Mouse (Mus musculus) left cerebral cortex, adult 18-20 months (tissue): ENCODE measurements around the gene Fars2. TPM values are rescaled to one million over a fixed set of nuclear protein-coding genes. Genes with fewer than 3 reads are reported as not detected.
"Not testable (repeated sequence)": the region's sequence is repeated elsewhere in the genome, so short reads cannot be mapped to it uniquely, and the experiment has no call there.

Experiments used
- DNase-seq, 2 experiments: peaks; one replicate each; pipeline ENCODE4 v3.0.0; 2021 to 2022; ENCODE audit warnings: low spot score in 2 of 2, mixed read lengths in 1 of 2
- total RNA-seq, 2 experiments: library from RNA; stranded (reverse); gene quantifications; 2 replicates each; pipeline ENCODE4 v1.2.3; 2021

Gene Fars2
- total RNA-seq, 2 experiments from 2014 or later, result 39.5 to 43.8 TPM

DNA sequence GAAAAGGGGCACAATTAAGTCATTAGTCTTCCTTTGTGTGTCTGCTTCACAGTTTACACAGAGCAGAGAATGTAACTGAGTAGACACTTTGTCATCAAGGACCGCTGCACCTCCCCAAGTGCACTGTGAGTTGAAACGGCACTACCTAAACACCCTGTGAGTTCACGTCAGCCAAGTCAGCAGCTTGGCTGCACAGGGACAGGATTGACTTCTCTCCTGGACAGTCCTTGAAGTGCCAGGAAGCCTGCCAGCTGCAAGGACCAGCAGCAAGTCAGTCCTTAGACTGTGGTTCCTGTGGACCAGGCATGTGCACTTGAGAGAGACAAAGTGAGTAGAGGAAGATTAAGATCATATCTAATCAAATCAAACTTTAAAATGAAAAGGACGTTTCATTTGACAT, 330.7 kb downstream of the Fars2 start:
- no peak for DNase-seq

DNA sequence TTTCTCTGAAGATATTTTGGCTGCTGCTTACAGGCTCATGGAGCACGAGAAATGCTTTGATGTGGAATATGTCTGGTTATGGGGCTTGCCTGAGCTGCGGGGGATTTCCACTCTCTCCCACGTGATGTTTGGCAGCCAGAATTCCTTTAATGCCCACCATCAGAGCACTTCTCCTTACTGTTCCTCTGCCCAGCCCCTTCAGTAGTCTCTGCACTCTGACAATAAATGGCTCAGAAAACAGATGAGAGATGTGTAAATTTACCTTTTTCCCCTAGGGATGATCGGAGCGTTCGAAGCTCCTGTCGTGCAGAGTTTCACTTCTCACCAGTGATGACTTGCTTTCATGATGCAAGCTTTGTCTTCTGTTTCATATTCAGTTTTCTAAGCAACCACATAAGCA, 331.4 kb downstream of the Fars2 start:
- no peak for DNase-seq

DNA sequence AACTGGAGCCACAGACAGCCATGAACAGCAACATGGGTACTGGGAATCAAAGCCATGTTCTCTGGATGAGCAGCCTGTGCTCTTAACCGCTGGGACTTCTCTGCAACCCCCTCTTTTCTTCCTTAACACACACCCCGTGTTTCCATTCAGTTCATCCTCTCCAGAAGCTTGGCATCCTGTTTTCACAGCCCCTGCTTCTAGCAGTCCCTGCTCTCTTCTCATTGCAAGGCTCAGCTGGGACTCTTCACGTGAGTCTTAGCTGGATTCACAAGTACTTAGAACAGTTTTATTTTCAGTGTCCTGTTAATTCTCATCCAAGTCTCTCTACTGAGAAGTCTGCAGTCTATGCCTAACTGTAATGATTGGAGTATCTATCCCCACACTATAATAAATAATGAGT, 334.2 kb downstream of the Fars2 start:
- DNase-seq, result no peak

DNA sequence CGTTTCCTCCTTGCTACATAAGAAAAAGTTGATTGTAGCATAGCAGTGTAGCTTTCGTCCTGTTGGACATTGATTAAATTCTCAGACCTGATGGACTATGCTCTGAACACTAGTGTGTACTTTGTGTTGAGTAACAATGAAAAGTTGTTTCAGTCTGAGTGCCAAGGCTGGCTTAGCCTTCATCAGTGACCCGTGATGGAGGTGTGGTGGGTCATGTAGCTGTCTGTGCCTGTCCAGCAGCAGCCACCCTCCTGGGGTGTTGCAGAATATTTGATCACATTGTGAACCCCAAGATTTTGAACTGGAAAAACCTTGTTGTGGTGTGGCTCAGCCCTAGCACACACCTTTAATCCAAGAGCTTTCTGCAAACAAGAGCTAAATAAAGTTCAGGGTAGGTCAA, 343.3 kb downstream of the Fars2 start:
- no peak for DNase-seq

DNA sequence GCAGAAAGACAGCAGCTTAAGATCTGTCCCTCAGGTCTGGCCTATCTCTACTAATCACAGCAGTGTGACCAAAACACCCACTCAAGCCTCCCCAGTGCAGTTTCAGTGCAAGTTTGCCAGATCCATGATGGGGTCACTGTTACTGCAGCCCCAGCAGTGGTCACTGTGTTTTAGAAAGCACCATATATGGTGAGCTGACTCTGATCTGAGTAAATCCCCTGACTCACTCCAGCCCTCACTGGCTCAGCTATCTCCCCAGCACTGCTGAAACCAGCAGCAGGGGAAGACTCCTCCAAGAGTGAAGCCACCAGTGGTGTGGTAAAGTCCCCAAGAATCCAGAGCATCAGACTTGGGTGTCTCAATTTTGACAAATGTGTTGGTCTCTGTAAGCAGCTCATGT, 346.5 kb downstream of the Fars2 start:
- no peak for DNase-seq

DNA sequence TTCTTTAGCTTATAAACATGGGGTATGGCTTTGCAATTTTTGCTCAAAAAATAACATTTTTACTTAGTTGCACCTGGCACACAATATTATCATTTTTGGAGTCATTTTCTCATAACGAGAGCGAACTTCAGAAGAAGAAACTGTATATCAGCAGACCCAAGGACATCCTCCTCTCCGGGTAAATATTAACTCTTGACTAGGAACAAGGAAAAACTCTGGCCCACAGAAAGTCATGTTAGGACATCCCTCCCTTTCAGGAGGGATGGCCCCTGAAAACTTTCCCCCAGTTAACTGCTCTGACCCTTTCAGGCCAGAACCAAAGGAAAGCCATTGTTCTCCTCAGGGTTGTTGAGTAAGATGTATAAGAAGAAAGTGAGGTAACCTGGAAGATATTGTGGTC, 348.9 kb downstream of the Fars2 start:
- DNase-seq, result not testable (repeated sequence)

DNA sequence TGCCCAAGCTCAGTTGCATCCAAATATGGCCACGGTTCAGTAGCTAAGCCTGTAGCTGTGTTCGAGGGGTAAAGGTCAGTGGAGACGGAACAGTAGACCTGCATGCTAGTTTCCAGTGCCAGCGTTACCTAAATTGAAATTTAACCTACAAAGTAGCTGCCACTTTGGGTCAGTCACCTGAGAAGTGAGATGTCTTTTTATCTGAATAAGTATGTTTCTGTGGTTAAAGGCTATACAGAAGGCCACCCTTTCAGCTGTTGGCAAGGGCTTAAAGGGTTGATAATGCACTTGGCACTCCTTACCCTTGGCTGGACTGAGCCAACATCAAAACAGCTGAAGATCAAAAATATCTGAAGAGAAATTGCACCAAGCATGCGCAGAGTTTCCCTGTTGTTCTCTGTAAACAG, 349.3 kb downstream of the Fars2 start:
- no peak for DNase-seq

DNA sequence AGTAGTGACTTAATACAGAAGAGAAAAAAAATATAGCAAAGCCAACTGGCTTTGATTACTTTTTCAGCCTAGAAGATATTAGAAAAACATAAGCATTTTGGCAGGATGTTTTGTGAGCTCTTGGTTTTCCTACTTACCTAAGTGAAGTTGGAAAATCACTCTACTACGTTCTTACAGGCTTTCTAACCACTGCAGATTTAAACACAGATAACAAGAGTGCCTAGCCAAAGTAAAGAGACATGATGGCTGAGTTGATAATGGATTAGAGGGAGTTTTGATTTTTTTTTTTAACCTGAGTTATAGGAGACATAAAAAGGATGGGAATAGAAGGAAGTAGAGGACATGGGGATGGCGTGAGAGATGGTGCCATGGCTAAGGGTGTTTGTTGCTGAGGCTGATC, 350.6 kb downstream of the Fars2 start:
- no peak for DNase-seq

DNA sequence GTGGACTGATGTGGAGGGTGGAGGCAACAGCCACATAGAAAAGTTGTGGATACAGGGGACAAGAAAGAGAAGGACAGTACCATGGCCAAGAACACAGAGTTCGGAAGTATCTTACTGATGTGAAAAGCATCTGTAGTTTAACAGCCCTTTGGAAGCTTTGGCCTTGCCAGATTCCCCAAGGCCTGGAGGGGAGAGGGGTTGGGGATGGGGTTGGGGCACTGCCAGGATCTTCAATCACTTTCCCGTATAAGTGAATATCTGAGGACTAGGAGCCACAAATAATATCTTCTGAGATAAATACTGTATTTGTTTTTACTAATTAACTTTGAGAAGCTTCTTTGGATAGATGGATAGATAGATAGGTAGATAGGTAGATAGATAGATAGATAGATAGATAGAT, 351.8 kb downstream of the Fars2 start:
- no peak for DNase-seq

DNA sequence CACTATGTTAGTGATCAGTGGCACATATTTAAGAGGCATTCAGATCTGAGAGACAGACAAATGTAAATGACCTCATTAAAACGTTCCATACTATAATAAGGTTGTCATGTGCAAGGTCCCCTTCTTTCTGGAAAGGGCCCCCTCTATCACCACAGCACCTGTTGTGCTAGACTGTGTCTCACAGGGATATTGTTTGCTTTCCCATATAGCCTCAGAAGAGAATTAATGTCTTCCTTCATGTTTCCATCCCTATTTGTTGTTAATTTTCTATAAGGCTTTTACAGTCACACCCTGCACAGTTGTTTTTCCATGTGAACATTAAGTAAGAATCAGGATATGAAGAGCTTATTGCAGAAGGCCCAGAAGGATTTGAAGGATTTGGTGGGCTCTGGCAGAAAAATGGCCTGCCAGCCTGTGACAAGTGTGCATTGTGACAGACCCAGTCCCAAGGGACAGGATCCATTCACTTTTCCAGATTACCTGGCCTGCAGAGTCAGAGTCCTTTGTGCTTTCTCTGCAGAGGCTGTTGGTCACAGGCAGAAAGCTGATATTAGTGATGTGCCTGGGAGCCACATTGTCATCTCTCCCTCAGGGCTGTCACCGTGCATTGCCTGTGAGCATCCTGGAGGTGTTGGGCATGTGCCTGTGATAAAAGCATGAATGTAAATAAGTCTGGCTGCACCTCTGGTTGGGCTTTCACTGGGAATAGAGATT, 352.4 kb downstream of the Fars2 start:
- DNase-seq, result no peak

DNA sequence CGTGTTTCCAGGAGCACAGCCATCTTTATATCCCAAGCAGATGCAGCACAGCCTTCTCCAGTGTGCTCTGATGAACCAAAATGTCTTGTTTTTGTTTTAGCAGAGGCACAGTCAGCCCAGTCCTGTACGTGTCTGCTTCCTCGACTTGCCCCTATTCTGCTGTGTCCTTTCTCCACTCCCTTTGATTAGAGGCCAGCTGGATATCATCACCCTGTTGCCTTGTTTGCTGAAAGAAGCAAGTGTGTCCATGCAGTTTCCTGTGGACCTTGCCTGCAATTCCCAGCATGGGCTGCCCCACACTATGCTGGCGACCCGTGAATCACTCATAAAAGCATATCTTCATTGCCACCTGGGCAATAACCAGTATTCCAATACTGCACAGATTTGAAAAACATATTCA, 360.4 kb downstream of the Fars2 start:
- no peak for DNase-seq

DNA sequence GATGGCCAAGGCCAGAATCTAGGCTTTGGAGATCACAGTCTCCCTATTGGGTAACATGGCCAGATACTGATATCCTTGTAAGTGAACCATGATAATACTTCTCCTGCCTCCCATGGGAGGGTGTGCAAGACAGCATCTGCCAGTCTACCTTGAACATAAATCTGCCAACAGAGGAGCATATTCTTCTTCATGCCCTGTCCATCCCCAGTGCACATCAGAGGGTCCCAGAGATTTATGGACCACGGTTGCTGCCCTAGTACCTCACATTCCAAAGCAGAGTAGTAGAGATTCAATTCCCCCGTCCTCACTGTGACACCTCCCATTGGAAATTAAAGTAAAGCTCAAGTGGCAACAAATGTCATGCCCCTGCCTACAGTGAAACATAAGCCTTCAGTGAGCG, 361.0 kb downstream of the Fars2 start:
- DNase-seq, result no peak

DNA sequence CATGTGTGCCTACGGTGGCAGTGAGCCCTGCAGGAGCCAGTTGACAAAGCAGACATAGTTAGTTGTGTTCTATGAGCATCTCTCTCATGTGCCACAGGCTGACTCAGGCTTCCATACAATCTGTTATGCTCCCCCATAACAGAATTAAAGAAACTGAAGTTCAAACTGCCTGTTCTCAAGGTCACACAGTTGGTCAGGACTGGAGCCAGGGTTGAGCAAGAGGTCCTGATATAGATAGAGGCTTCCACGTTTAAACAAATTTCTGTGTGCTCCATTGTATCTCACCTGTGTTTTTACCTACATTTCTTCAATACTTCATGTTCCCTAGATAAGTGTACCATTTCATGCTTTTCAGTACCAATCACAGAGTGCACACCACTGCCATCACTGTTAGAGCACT, 362.9 kb downstream of the Fars2 start:
- DNase-seq, result no peak

DNA sequence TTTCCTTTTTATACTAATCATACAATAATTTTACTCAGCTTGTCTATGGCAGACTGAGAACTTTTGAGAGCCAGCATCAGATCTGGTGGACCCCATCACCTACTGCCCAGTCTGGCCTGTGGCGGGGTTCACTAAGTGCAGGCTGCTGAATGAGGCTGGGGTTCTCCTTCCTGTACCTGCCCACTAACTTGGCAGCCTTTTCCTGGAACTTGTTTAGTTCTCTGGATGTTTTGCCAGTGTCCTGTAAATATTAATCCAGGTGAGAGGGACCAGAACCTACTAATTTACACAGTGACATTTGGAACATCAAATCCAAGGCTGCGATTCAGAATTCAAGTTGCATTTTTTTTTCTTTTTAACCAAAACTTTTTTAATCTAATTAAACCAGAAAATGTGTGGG, 367.2 kb downstream of the Fars2 start:
- no peak for DNase-seq

DNA sequence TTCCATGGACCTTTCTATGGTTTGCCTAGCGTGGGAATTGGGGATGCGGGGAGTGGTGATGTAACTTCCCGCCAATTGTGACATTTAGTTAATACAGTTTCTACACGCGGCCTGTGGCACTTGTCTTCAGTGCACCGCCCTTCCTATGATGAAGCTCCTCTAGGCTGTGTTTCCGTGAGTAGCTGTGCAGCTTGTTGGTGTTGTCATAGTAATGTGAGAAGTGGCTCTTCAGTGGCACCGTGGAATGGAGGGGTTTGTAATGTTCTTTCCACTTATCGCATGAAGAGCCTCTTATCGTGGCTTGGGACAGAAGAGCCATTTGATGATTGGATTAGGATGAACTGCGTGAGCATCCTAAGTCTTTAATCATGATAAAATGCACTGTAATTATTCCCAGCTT, 369.5 kb downstream of the Fars2 start:
- no peak for DNase-seq

DNA sequence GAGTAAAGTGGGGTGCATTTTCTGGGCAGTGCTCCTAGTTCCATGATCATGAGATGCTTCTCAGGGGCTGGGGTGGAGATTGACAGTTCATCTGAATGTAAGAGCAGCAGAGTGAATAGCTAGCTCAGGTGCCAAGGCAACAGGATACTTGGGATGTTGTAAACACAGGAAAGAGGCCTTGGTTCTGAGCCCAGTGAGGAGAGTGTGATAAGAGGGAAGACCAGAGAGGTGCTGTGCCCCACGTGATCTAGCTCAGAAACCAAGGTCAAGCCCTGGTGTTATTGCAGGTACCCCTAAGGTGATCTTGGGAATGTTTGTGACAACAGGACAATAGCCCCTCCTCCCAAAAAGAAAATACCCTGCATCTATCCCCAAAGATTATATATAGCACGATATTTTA, 372.2 kb downstream of the Fars2 start:
- no peak for DNase-seq

DNA sequence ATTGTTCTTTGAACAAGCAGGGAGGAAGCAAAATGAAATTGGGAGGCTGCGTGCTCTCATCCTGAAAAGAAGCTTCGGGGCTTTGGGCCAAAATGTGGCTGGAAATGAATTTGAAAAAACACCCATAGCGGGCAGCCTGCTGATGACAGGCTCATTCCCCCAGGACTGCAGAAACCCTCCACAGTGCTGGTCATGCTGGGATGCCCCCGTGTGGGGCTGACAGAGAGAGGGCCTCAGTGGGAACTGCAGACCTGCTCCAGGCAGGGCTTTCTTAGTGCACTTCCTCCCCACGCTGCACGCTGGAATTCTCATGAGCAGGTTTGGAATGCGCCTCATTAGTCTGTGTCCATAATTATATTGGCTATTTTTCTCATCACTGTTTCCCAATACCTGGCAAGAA, 373.4 kb downstream of the Fars2 start:
- DNase-seq, result peak in 1 of 2 experiments; percentile 15

DNA sequence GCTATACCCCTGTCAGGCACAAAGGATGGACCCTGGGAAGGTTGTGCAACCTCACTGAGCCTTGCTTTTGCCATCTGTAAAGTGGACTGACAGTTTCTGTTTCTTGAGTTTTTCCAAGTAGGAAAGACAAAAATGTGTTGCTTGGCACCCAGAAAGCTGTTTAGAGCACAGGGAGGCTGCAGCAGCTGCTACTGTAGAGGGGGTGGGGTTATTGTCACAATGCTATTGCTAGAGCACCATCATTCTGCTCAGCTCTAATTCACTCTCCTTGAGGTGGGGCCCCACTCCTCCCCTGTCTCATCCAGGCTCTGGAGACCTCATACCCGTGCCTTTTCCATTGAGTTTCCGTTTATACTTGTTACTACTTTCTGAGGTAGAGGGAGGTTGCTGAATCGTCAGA, 375.2 kb downstream of the Fars2 start:
- peak in 1 of 2 experiments; percentile 34 for DNase-seq

DNA sequence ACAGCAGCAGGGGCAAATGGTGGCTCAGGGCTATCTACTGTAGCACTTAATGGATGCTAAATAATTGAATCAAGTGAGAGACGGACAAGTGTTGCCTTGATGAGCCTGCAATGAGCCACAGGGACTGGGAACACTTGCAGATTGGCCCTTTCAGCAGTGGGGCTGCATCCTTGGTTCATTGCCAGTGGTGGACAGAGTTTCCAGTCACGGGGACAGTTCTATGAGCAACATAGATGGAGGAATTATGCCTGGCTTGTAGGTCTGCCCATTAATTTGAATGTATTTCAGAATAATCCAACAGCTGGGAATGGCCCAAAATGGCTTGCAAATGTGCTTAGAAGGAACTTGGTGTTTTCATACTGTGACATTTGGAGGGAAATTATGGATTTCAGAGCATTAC, 376.1 kb downstream of the Fars2 start:
- DNase-seq, result no peak

DNA sequence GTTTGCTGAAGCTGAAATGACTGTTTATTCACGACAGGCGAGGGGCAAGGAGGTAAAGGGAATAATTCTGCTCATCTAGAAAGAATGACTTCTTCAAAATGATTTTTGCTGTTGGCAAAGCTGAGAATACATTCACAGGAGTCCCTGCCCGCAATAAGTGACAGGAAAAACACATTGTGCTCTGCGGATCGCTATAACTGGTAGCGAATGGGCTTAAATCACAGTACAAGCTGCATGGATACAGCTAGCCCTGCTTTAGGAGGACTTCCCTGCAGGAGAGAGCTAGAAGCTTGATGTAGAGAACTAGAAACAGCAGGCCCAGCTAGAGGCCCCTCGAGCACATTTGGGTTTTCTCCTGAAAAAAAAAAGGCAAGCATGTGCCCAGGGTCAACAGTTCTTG, 376.6 kb downstream of the Fars2 start:
- DNase-seq, result peak in 1 of 2 experiments; percentile 24

DNA sequence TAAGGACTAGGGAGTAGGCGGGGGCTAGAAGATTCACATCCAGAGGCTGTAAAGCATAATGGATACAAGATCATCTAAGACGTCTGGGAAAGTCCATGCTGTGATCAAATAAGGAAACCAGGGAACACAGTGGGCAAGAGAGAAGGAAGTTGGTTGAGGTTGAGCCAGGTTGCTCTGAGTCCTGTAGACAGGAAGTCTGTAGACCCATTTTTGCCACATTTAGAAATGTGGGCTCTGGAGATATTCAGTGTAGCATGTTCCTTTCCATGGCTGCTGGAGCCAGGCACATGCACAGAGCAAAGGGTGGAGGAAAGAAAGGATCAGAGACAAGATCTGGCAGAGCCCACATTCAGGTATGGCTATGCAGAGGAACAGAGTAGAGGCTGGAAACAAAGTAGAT, 378.8 kb downstream of the Fars2 start:
- no peak for DNase-seq

DNA sequence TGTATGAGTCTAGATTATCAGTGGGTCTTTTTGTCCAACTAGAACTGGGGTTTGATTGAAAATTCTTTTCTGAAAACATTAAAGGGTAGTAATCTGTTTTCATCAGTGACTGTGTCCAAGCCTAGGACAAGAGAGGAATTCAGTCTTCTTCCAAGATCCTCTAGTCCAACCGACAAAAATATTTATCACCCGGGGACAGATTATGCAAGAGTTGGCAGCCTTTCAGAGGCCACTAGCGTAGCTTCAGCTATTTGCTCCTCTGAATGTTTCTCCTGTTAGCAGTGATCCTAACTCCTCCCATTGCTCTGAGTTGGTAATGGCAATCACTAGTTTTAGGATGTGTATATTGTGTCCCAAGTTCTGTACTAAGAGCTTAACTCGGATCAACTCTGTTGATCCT, 380.1 kb downstream of the Fars2 start:
- no peak for DNase-seq

DNA sequence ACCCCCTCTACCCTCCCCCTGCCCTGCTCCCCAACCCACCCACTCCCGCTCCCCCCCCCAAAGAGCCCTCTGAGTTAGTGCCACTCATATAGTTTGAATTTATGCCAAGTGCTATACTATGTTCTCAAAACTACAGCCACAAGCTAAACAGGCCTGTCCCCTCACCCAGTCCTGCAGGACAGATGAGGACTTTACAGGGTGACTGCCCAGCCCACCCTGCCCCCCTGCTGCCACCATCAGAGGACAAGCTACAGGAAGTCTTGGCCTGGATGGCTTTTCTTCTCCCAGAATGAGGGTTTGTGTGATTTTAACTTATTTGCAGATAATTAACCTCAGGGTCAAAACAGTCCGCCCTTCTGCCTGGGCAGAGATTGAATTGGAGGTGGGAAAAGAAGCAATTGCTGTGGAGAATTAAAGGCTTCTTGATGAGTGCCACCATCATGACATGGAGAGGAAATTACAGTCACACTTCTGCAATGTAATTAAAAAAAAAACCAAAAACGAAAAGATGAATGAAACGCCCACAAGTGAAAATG, 383.2 kb downstream of the Fars2 start:
- DNase-seq, result no peak
